Comparison of ENCODE assay signal across 10 mouse cellular contexts in genomic region chr5:66082229-66082572, GRCm38 (mm10).
DNase-seq lines count a peak whose midpoint lies in the region; ATAC-seq and TF ChIP-seq lines count a peak whose summit lies in the region.
"Had no signal": no experiment of that assay in that cellular context is flagged by ENCODE, and none has a peak within 500 bp of the region (broad histone marks: within the 10 kb centered on the region; RNA-seq: fewer than 3 reads in every experiment).

No protein-coding gene starts in this region.

- H3K4me1 ChIP-seq in intestine, embryonic 14.5 days (replicated peaks; ENCODE audit: control insufficient read depth, insufficient read depth, low read length), result no peaks in the 10 kb centered on the region
- H3K4me1 ChIP-seq: neural tube, embryonic 12.5 days had no signal

- no peaks in the 10 kb centered on the region for H3K27me3 ChIP-seq in intestine, embryonic 14.5 days (replicated peaks; ENCODE audit: control insufficient read depth, insufficient read depth, low read length)
- H3K27me3 ChIP-seq: neural tube, embryonic 12.5 days had no signal

- no peak overlapping the region for H3K9ac ChIP-seq in intestine, embryonic 14.5 days (ENCODE audit: low read length)
- H3K9ac ChIP-seq: neural tube, embryonic 12.5 days had no signal

- no peak for TF ChIP-seq CTCF in layer of hippocampus, adult 2 months (conservative IDR thresholded peaks at IDR 0.05)

- DNase-seq in adrenal gland, adult 2 months, result peak; percentile 72
- no peak for DNase-seq in adrenal gland, postnatal 4 days (ENCODE audit: low spot score in 2 of 2)
- DNase-seq in intestine, embryonic 14.5 days (ENCODE audit: low spot score), result peak; percentile 58
- peak; percentile 52 for DNase-seq in liver
- DNase-seq in lung, postnatal 4 days, result peak; percentile 47 to 62
- DNase-seq in layer of hippocampus, adult 2 months (ENCODE audit: low spot score in 2 of 2), result no peak
- DNase-seq in left cerebral cortex, postnatal 14 days (ENCODE audit: low spot score in 2 of 2), result no peak
- DNase-seq in thymus, postnatal 25 days, result no peak
- DNase-seq: cerebellum, postnatal 25 days had no signal

- WGBS in intestine, embryonic 14.5 days, result 58% methylated on average over 11 of the region's 11 CpGs

- no peaks in the 10 kb centered on the region for H3K9me3 ChIP-seq in intestine, embryonic 14.5 days (ENCODE audit: control insufficient read depth, low read length)
- H3K9me3 ChIP-seq: neural tube, embryonic 12.5 days had no signal

- peak overlapping the region; percentile 38 for H3K4me2 ChIP-seq in intestine, embryonic 14.5 days (ENCODE audit: low read length)
- H3K4me2 ChIP-seq: neural tube, embryonic 12.5 days had no signal

- ATAC-seq in intestine, embryonic 14.5 days (replicated peaks; ENCODE audit: low FRiP score, low TSS enrichment, low read depth), result peak; percentile 69; the same call in 1 of the 2 replicates

- H3K27ac ChIP-seq in intestine, embryonic 14.5 days (ENCODE audit: low read depth), result peak overlapping the region; percentile 83
- no peak overlapping the region for H3K27ac ChIP-seq in layer of hippocampus, adult 2 months
- H3K27ac ChIP-seq: neural tube, embryonic 12.5 days had no signal

- no peaks in the 10 kb centered on the region for H3K36me3 ChIP-seq in intestine, embryonic 14.5 days (ENCODE audit: control insufficient read depth, insufficient read depth, low read length)
- H3K36me3 ChIP-seq: neural tube, embryonic 12.5 days had no signal

- no peak overlapping the region for H3K4me3 ChIP-seq in intestine, embryonic 14.5 days (ENCODE audit: low read depth, low read length)
- no peak overlapping the region for H3K4me3 ChIP-seq in layer of hippocampus, adult 2 months
- H3K4me3 ChIP-seq: neural tube, embryonic 12.5 days had no signal

- intact Hi-C loops in left cerebral cortex, postnatal 14 days (cut with DNase I), result no loop called here

Comparison
In these comparisons a context has a peak if more than half of its experiments do, and no peak if none do; other contexts are left out.
1. DNase-seq: peak in adrenal gland, adult 2 months (single experiment), intestine, embryonic 14.5 days (single experiment), liver (single experiment) and lung, postnatal 4 days (2 of 2); none in adrenal gland, postnatal 4 days (0 of 2), layer of hippocampus, adult 2 months (0 of 2), left cerebral cortex, postnatal 14 days (0 of 2) and thymus, postnatal 25 days (single experiment).